Comparison of ENCODE assay signal across 8 mouse cellular contexts in the genomic region with DNA sequence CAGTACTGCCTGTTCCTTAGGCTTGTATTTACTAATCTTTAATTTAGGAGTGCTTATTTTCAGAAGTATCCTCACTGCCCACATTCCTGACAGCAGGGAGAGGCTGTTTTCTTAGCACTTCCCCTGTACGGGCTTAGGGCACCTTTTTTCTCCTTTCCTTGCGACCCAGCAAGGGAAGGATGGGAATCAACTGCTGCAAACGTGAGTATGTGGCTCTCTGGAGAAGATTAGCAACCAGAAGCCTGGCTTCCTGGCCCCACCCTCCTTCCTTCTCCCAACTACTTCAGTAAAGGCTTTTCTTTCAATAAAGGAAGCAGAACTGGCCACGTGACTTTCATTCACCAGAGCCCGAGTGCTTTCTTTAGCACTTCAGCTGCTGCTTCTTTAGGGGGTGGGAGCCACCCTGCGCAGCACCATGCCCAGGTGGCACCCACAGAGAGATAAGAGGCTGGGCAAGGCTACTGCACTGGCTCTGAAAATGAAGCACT. TPM values are rescaled to one million over a fixed set of nuclear protein-coding genes. Genes with fewer than 3 reads are reported as not detected.
DNase-seq lines count a peak whose midpoint lies in the region; ATAC-seq and TF ChIP-seq lines count a peak whose summit lies in the region.

No protein-coding gene starts in this region.

- no peak overlapping the region for H3K4me3 ChIP-seq in ES-Bruce4 (ENCODE audit: low read depth, low read length)
- peak overlapping the region; percentile 78 for H3K4me3 ChIP-seq in forebrain, embryonic 11.5 days (ENCODE audit: low read depth, low read length)
- H3K4me3 ChIP-seq in intestine, embryonic 14.5 days (ENCODE audit: low read depth, low read length) = no peak overlapping the region
- H3K4me3 ChIP-seq in stomach, embryonic 14.5 days (ENCODE audit: low read depth, low read length) = no peak overlapping the region

- ATAC-seq in forebrain, embryonic 11.5 days (replicated peaks; ENCODE audit: low FRiP score) = peak; percentile 49; the same call in 1 of the 2 replicates
- no peak for ATAC-seq in intestine, embryonic 14.5 days (replicated peaks; ENCODE audit: low FRiP score, low TSS enrichment, low read depth)
- ATAC-seq in stomach, embryonic 14.5 days (ENCODE audit: insufficient number of reproducible peaks, insufficient read depth, low FRiP score, low read depth) = peak; percentile 42; the same call in 1 of the 2 replicates

- H3K27me3 ChIP-seq in ES-Bruce4 (ENCODE audit: control insufficient read depth, insufficient read depth, low read length, poor library complexity, severe bottlenecking) = no peaks in the 10 kb centered on the region
- no peaks in the 10 kb centered on the region; the same call in 1 of the 2 replicates for H3K27me3 ChIP-seq in forebrain, embryonic 11.5 days (ENCODE audit: control insufficient read depth, insufficient read depth, low read length)
- H3K27me3 ChIP-seq in intestine, embryonic 14.5 days (replicated peaks; ENCODE audit: control insufficient read depth, insufficient read depth, low read length) = no peaks in the 10 kb centered on the region
- H3K27me3 ChIP-seq in stomach, embryonic 14.5 days (ENCODE audit: control insufficient read depth, insufficient read depth, low read length) = no peaks in the 10 kb centered on the region

- H3K36me3 ChIP-seq in ES-Bruce4 (ENCODE audit: control insufficient read depth, insufficient read depth, low read length, poor library complexity, severe bottlenecking) = peaks cover 3% of the 10 kb centered on the region
- no peaks in the 10 kb centered on the region for H3K36me3 ChIP-seq in forebrain, embryonic 11.5 days (ENCODE audit: control insufficient read depth, insufficient read depth, low read length)
- peaks cover 18% of the 10 kb centered on the region for H3K36me3 ChIP-seq in intestine, embryonic 14.5 days (ENCODE audit: control insufficient read depth, insufficient read depth, low read length)
- peaks cover 9% of the 10 kb centered on the region for H3K36me3 ChIP-seq in stomach, embryonic 14.5 days (ENCODE audit: control insufficient read depth, insufficient read depth, low read length)

- peak overlapping the region; percentile 74 for H3K27ac ChIP-seq in ES-Bruce4 (ENCODE audit: insufficient read depth, low read length)
- 0 out of 2 replicates have a peak overlapping the region, but pooled peaks have one; percentile 18 for H3K27ac ChIP-seq in forebrain, embryonic 11.5 days (ENCODE audit: low read depth, low read length)
- H3K27ac ChIP-seq in intestine, embryonic 14.5 days (ENCODE audit: low read depth) = no peak overlapping the region; the same call in 1 of the 2 replicates
- peak overlapping the region; percentile 66; the same call in 1 of the 2 replicates for H3K27ac ChIP-seq in stomach, embryonic 14.5 days (ENCODE audit: low read length)

- DNase-seq in 3T3-L1 (ENCODE audit: low read depth, low spot score) = peak; percentile 40
- no peak for DNase-seq in forebrain, embryonic 11.5 days (ENCODE audit: low spot score)
- no peak for DNase-seq in intestine, embryonic 14.5 days (ENCODE audit: low spot score)
- peak; percentile 46 for DNase-seq in lung, postnatal 14 days
- no peak for DNase-seq in adrenal gland, adult 8-10 months
- no peak for DNase-seq in ovary, postnatal 14 days (ENCODE audit: low spot score)

- TF ChIP-seq EP300 in ES-Bruce4 (IDR thresholded peaks at IDR 0.05; ENCODE audit: insufficient read depth, low read depth, low read length) = no peak

- H3K9me3 ChIP-seq in ES-Bruce4 (replicated peaks; ENCODE audit: control insufficient read depth, insufficient read depth, low read length, poor library complexity, severe bottlenecking) = no peaks in the 10 kb centered on the region
- no peaks in the 10 kb centered on the region for H3K9me3 ChIP-seq in forebrain, embryonic 11.5 days (ENCODE audit: control insufficient read depth, low read length)
- no peaks in the 10 kb centered on the region for H3K9me3 ChIP-seq in intestine, embryonic 14.5 days (ENCODE audit: control insufficient read depth, low read length)
- H3K9me3 ChIP-seq in stomach, embryonic 14.5 days (ENCODE audit: control insufficient read depth, low read depth, low read length) = no peaks in the 10 kb centered on the region

- TF ChIP-seq POLR2A in ES-Bruce4 (IDR thresholded peaks at IDR 0.05; ENCODE audit: insufficient read depth, low read length) = no peak

- no peak for TF ChIP-seq CTCF in ES-Bruce4 (IDR thresholded peaks at IDR 0.05; ENCODE audit: low read depth, low read length)

- H3K4me2 ChIP-seq in forebrain, embryonic 11.5 days (ENCODE audit: low read depth, low read length, severe bottlenecking) = peak overlapping the region; percentile 66
- H3K4me2 ChIP-seq in intestine, embryonic 14.5 days (ENCODE audit: low read length) = peak overlapping the region; percentile 93
- H3K4me2 ChIP-seq in stomach, embryonic 14.5 days (replicated peaks; ENCODE audit: low read depth, low read length) = peak overlapping the region; percentile 92

- 3% methylated on average over 6 of the region's 6 CpGs for WGBS in forebrain, embryonic 11.5 days
- WGBS in intestine, embryonic 14.5 days = 7% methylated on average over 6 of the region's 6 CpGs
- WGBS in stomach, embryonic 14.5 days = 8% methylated on average over 6 of the region's 6 CpGs

- H3K4me1 ChIP-seq in ES-Bruce4 (ENCODE audit: control insufficient read depth, insufficient read depth, low read length) = peaks cover 2% of the 10 kb centered on the region
- H3K4me1 ChIP-seq in forebrain, embryonic 11.5 days (replicated peaks; ENCODE audit: control insufficient read depth, insufficient read depth, low read length) = peaks cover 53% of the 10 kb centered on the region
- H3K4me1 ChIP-seq in intestine, embryonic 14.5 days (replicated peaks; ENCODE audit: control insufficient read depth, insufficient read depth, low read length) = peaks cover 69% of the 10 kb centered on the region
- peaks cover 59% of the 10 kb centered on the region for H3K4me1 ChIP-seq in stomach, embryonic 14.5 days (ENCODE audit: control insufficient read depth, insufficient read depth, low read length)

- no peak overlapping the region for H3K9ac ChIP-seq in ES-Bruce4 (ENCODE audit: low read depth, poor library complexity, severe bottlenecking)
- peak overlapping the region; percentile 49 for H3K9ac ChIP-seq in forebrain, embryonic 11.5 days (ENCODE audit: low read length)
- H3K9ac ChIP-seq in intestine, embryonic 14.5 days (ENCODE audit: low read length) = no peak overlapping the region
- H3K9ac ChIP-seq in stomach, embryonic 14.5 days (replicated peaks; ENCODE audit: low read depth, low read length) = 0 out of 2 replicates have a peak overlapping the region, but pooled peaks have one; percentile 22

RNA-seq across cellular contexts. Expression of a gene that starts 7.2 kb away (rescaled TPM):
- polyA plus RNA-seq in ES-Bruce4 (2011; ENCODE audit: insufficient read depth, insufficient read length, low read depth, missing spikeins) = 72.3 and 77.4 TPM in 2 replicates
- polyA plus RNA-seq in forebrain, embryonic 11.5 days (2014; fragmentation: Nextera tagmentation; extraction: Ambion mirVana) = 6.6 and 7.7 TPM in 2 replicates
- polyA plus RNA-seq in intestine, embryonic 14.5 days (2014; fragmentation: Nextera tagmentation; extraction: Ambion mirVana) = 4.5 and 5.5 TPM in 2 replicates
- polyA plus RNA-seq in stomach, embryonic 14.5 days (2014; fragmentation: Nextera tagmentation; extraction: Ambion mirVana) = 4.6 and 5.0 TPM in 2 replicates
- total RNA-seq in adrenal gland, adult 8-10 months (2022) = 10 to 100 TPM; 18.6 to 28.6 (median 20.4) TPM

Comparison
In these comparisons a context has a peak if more than half of its experiments do, and no peak if none do; other contexts are left out.
1. DNase-seq: peak in 3T3-L1 (single experiment) and lung, postnatal 14 days (single experiment); none in forebrain, embryonic 11.5 days (single experiment), intestine, embryonic 14.5 days (single experiment), adrenal gland, adult 8-10 months (single experiment) and ovary, postnatal 14 days (single experiment).
2. H3K9ac ChIP-seq: peak in forebrain, embryonic 11.5 days (single experiment) and stomach, embryonic 14.5 days (single experiment); none in ES-Bruce4 (single experiment) and intestine, embryonic 14.5 days (single experiment).
3. Peak in every context shown above with its lines, with median percentiles within 50 percentile points of each other: H3K4me2 ChIP-seq.